Mouse (Mus musculus): ENCODE results near the gene Tgm6. TPM values are rescaled to one million over a fixed set of nuclear protein-coding genes. Genes with fewer than 3 reads are reported as not detected.

The Tgm6 gene
- total and polyA plus RNA-seq, 3 experiments: not detected

GRCm38 (mm10) chr2:130188391-130188790 is 76.2 kb downstream of the Tgm6 start:
- no peaks in the 10 kb centered on the region for H3K79me2 ChIP-seq (replicated peaks; ENCODE audit: control insufficient read depth, insufficient read depth, low read length)
- H3K36me3 ChIP-seq (ENCODE audit: control insufficient read depth, insufficient read depth, low read length): no peaks in the 10 kb centered on the region
- H3K27me3 ChIP-seq (ENCODE audit: control insufficient read depth, insufficient read depth, low read length): no peaks in the 10 kb centered on the region
- 83% methylated on average over 12 of the region's 12 CpGs for WGBS
- no peak overlapping the region for H3K9ac ChIP-seq (ENCODE audit: low read depth, low read length)
- intact Hi-C loops (cut with DNase I): no loop called here
- TF ChIP-seq POLR2A (IDR thresholded peaks at IDR 0.05; ENCODE audit: insufficient read depth, low read depth, low read length) (no peak), EP300 (IDR thresholded peaks at IDR 0.05; ENCODE audit: insufficient read depth, low read depth, low read length) (no peak), CTCF (IDR thresholded peaks at IDR 0.05) (no peak)
- no peak overlapping the region for H3K27ac ChIP-seq
- H3K4me1 ChIP-seq (ENCODE audit: control insufficient read depth, insufficient read depth, low read length): no peaks in the 10 kb centered on the region
- no peak for DNase-seq
- no peak overlapping the region for H3K4me3 ChIP-seq

- Histone ChIP-seq H3K27ac (no peak within 1 kb of the TSS), H3K27me3 (ENCODE audit: control insufficient read depth, insufficient read depth, low read length) (no peaks in the 10 kb centered on the region), H3K36me3 (ENCODE audit: control insufficient read depth, insufficient read depth, low read length) (no peaks in the 10 kb centered on the region), H3K9ac (ENCODE audit: low read depth, low read length) (no peak within 1 kb of the TSS), H3K4me3 (no peak within 1 kb of the TSS), H3K4me1 (ENCODE audit: control insufficient read depth, insufficient read depth, low read length) (no peaks in the 10 kb centered on the region), H3K79me2 (replicated peaks; ENCODE audit: control insufficient read depth, insufficient read depth, low read length) (no peaks in the 10 kb centered on the region)
- intact Hi-C loops (cut with DNase I): no loop called here
- 94% methylated on average over 16 of the region's 16 CpGs for WGBS
- no peak for DNase-seq
- TF ChIP-seq CTCF (IDR thresholded peaks at IDR 0.05) (no peak), EP300 (IDR thresholded peaks at IDR 0.05; ENCODE audit: insufficient read depth, low read depth, low read length) (no peak), POLR2A (IDR thresholded peaks at IDR 0.05; ENCODE audit: insufficient read depth, low read depth, low read length) (no peak)
Observed at GRCm38 (mm10) chr2:130194894-130195293, 82.7 kb downstream of the Tgm6 start, which contains the start of gene Tmc2. Gene Tmc2 (plus strand): TSS chr2:130195194.

GRCm38 (mm10) chr2:130200961-130201360 is 88.7 kb downstream of the Tgm6 start:
- Histone ChIP-seq H3K36me3 (ENCODE audit: control insufficient read depth, insufficient read depth, low read length) (no peaks in the 10 kb centered on the region), H3K27ac (no peak overlapping the region), H3K9ac (ENCODE audit: low read depth, low read length) (no peak overlapping the region), H3K4me3 (no peak overlapping the region), H3K27me3 (ENCODE audit: control insufficient read depth, insufficient read depth, low read length) (no peaks in the 10 kb centered on the region), H3K79me2 (replicated peaks; ENCODE audit: control insufficient read depth, insufficient read depth, low read length) (no peaks in the 10 kb centered on the region), H3K4me1 (ENCODE audit: control insufficient read depth, insufficient read depth, low read length) (no peaks in the 10 kb centered on the region)
- 82% methylated on average over 5 of the region's 5 CpGs for WGBS
- TF ChIP-seq EP300 (IDR thresholded peaks at IDR 0.05; ENCODE audit: insufficient read depth, low read depth, low read length) (no peak), CTCF (IDR thresholded peaks at IDR 0.05) (no peak), POLR2A (IDR thresholded peaks at IDR 0.05; ENCODE audit: insufficient read depth, low read depth, low read length) (no peak)
- intact Hi-C loops (cut with DNase I): no loop called here
- DNase-seq: no peak

Other genes starting within 250 kb of the Tgm6 start
- gene Tgm3, start 100.1 kb upstream of the Tgm6 start, total RNA-seq (2021): not detected
- 0.06 and 0.08 TPM in 2 replicates for gene Tgm3, start 100.1 kb upstream of the Tgm6 start, polyA plus RNA-seq (2012; rRNA removed)
- gene Snrpb, start 67.0 kb downstream of the Tgm6 start, total RNA-seq (2021): 100 to 1,000 TPM; 124 to 141 TPM
- gene Snrpb, start 67.0 kb downstream of the Tgm6 start, polyA plus RNA-seq (2012; rRNA removed): 110 and 135 TPM in 2 replicates
- gene Tmc2, start 82.8 kb downstream of the Tgm6 start, total RNA-seq (2021): not detected
- not detected in 2 replicates for gene Tmc2, start 82.8 kb downstream of the Tgm6 start, polyA plus RNA-seq (2012; rRNA removed)
- 10 to 100 TPM; 28.7 to 29.7 TPM for gene Nop56, start 162.0 kb downstream of the Tgm6 start, total RNA-seq (2021)
- gene Nop56, start 162.0 kb downstream of the Tgm6 start, polyA plus RNA-seq (2012; rRNA removed): 27.2 and 47.5 TPM in 2 replicates
- gene Idh3b, start 172.1 kb downstream of the Tgm6 start, total RNA-seq (2021): 100 to 1,000 TPM; 709 to 817 TPM
- gene Idh3b, start 172.1 kb downstream of the Tgm6 start, polyA plus RNA-seq (2012; rRNA removed): 893 and 1,229 TPM in 2 replicates
- gene Ebf4, start 182.8 kb downstream of the Tgm6 start, total RNA-seq (2021): under 1 TPM; 0.37 to 0.41 TPM
- gene Ebf4, start 182.8 kb downstream of the Tgm6 start, polyA plus RNA-seq (2012; rRNA removed): 0.85 and 1.0 TPM in 2 replicates

Measured in heart, adult 2 months (tissue).